Mouse (Mus musculus) right cerebral cortex, postnatal 14 days (tissue): ENCODE results near the gene Prps1l1.

Experiments
- DNase-seq: peaks from one replicate; pipeline ENCODE4 v3.0.0; 2022

Prps1l1 gene

GRCm38 (mm10) chr12:35025916-35026432, 41.4 kb downstream of the Prps1l1 start:
- DNase-seq = no peak

DNA sequence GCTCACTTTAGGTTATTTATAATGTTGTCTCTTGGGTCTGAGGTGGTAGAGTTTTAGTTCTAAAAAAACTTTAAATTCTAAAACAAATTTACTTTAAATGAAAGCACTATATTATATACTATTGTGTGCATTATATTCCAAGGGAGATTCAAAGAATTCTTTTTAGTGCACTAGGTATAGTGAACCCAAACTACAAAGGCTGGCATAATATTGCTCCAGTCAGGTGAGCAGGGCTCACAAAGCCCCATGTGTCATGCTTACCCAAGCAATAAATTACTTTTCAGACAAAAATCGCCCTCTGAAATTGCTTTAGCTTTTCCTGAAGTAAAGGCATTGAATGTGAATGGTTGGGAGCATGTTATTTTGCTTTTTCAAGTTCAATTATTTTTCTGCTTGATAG, 43.0 kb downstream of the Prps1l1 start:
- no peak for DNase-seq
